Mouse (Mus musculus) lung, adult 2 months (tissue): ENCODE results near the gene Samd4.

Experiments
- CTCF ChIP-seq: fragments of 200-500 bp; IDR thresholded peaks from 2 replicates; pipeline ENCODE4 v1.5.1; 2011; ENCODE audit warnings: mild to moderate bottlenecking, low read length, control low read depth; ENCODE audit not compliant: insufficient read depth
- POLR2A ChIP-seq: fragments of 200-500 bp; IDR thresholded peaks from 2 replicates; pipeline ENCODE4 v1.6.1; 2011; ENCODE audit warnings: low read depth, mild to moderate bottlenecking, control low read depth, low read length, borderline replicate concordance; ENCODE audit errors: extremely low read depth

DNA sequence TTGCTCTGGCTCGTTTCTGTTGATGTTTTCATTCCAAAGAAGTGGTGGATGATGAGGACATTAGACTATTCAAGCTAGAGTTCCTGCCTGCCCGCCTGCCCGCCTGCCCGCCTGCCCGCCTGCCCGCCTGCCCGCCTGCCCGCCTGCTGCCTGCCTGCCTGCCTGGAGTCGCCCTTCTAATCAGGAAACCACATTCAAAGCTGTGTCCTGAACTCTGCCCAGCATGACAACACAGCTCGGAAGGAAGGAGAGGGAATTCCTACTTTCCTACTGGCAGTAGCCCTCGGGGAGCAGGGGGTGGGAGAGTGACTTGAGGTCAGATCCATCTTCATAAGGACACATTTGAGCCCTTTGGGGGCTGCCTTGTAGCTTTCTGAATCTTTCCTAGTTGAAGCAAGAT is 85.4 kb downstream of the Samd4 start:
- TF ChIP-seq CTCF (no peak), POLR2A (no peak)
